In the genomic region with DNA sequence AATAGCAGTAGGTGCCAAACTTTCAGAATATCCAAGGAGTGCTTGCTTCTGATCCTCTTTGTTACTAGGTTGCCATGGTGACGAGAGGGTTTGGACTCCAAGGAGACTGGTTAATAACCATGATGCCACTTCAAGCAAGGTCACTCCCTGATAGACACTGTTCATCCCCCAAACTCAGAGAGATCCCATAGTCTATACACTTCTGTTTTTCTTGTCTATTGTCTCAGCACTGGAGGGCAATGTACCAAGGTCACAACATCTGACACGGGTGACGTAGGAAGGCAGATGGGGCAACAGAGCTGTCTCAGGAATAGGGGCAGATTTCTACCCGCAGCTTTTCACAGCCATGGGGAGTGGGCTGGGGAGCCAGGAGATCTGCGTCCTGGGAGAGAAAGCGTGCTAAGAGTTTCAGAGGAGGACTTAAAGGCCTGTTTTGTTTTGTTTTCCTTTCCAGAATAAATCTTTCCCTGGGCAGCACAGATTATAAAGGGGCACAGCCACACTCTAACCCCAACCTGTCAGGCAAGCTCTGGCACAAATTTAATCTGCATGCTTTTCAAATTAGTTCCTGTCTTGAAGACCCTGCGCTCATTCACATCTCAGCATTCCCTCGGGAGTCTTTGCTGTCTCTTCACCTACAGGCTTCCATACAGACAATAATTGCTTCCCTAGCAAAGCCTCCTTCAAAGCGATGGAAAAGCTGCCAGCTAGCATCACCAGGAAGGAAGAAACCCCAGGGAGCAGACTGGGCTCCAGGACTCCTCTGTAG, we compare ENCODE assay signal across 12 mouse cellular contexts.
A peak's percentile ranks its signal among the peaks of the same experiment; 100 is the strongest.
DNase-seq lines count a peak whose midpoint lies in the region; ATAC-seq and TF ChIP-seq lines count a peak whose summit lies in the region.
"Had no signal": no experiment of that assay in that cellular context is flagged by ENCODE, and none has a peak within 500 bp of the region (broad histone marks: within the 10 kb centered on the region; RNA-seq: fewer than 3 reads in every experiment).

No protein-coding gene starts in this region.

- no peak overlapping the region for H3K9ac ChIP-seq in hindbrain, embryonic 11.5 days (ENCODE audit: low read depth, low read length)
- H3K9ac ChIP-seq in midbrain, embryonic 16.5 days (ENCODE audit: low read depth, low read length): no peak overlapping the region
- H3K9ac ChIP-seq: liver, embryonic 13.5 days had no signal

- peak; percentile 22 for DNase-seq in ZHBTc4 (ENCODE audit: low read depth, low spot score)
- DNase-seq in embryo, embryonic 10.5 days (ENCODE audit: low spot score): peak; percentile 85
- peak; percentile 80 for DNase-seq in hindbrain, embryonic 11.5 days (ENCODE audit: low spot score)
- DNase-seq in gastrocnemius, adult 2 months: no peak
- no peak for DNase-seq in gastrocnemius, postnatal 36 days
- DNase-seq: cerebellum, adult 11 months; kidney, postnatal 14 days; liver, embryonic 13.5 days had no signal

- no peak for TF ChIP-seq CTCF in gastrocnemius, adult 2 months (IDR thresholded peaks at IDR 0.05)

- H3K27me3 ChIP-seq in hindbrain, embryonic 11.5 days (ENCODE audit: control insufficient read depth, insufficient read depth, low read length): peaks cover 2% of the 10 kb centered on the region; the same call in 1 of the 2 replicates
- H3K27me3 ChIP-seq in midbrain, embryonic 16.5 days (ENCODE audit: control insufficient read depth, insufficient read depth, low read depth, low read length): no peaks in the 10 kb centered on the region
- H3K27me3 ChIP-seq: liver, embryonic 13.5 days; Patski had no signal

- peak overlapping the region; percentile 39 for H3K27ac ChIP-seq in hindbrain, embryonic 11.5 days (ENCODE audit: low read depth, low read length)
- H3K27ac ChIP-seq in midbrain, embryonic 16.5 days (ENCODE audit: low read length): peak overlapping the region; percentile 41
- no peak overlapping the region for H3K27ac ChIP-seq in gastrocnemius, adult 2 months
- H3K27ac ChIP-seq: liver, embryonic 13.5 days had no signal

- intact Hi-C loops in gastrocnemius, adult 2 months (cut with DNase I): no loop called here
- intact Hi-C loops in gastrocnemius, postnatal 36 days (cut with DNase I): no loop called here

- H3K4me3 ChIP-seq in hindbrain, embryonic 11.5 days (ENCODE audit: low read depth, low read length): no peak overlapping the region
- H3K4me3 ChIP-seq in midbrain, embryonic 16.5 days (ENCODE audit: low read depth, low read length): no peak overlapping the region
- H3K4me3 ChIP-seq in gastrocnemius, adult 2 months: no peak overlapping the region
- H3K4me3 ChIP-seq: liver, embryonic 13.5 days had no signal

- H3K4me1 ChIP-seq in hindbrain, embryonic 11.5 days (replicated peaks; ENCODE audit: control insufficient read depth, insufficient read depth, low read length): peaks cover 6% of the 10 kb centered on the region
- peaks cover 19% of the 10 kb centered on the region for H3K4me1 ChIP-seq in midbrain, embryonic 16.5 days (ENCODE audit: control insufficient read depth, insufficient read depth, low read length)
- H3K4me1 ChIP-seq: liver, embryonic 13.5 days had no signal

- peak; percentile 92 for ATAC-seq in hindbrain, embryonic 11.5 days (ENCODE audit: low FRiP score)
- peak; percentile 88 for ATAC-seq in midbrain, embryonic 16.5 days
- ATAC-seq in erythroid progenitor cell, adult 5-6 weeks (replicated peaks; ENCODE audit: low FRiP score, poor library complexity, severe bottlenecking): no peak
- no peak for ATAC-seq in megakaryocyte progenitor cell, adult 5-6 weeks (replicated peaks; ENCODE audit: poor library complexity)
- ATAC-seq: Patski had no signal

- H3K9me3 ChIP-seq in hindbrain, embryonic 11.5 days (ENCODE audit: control insufficient read depth, low read length): no peaks in the 10 kb centered on the region
- no peaks in the 10 kb centered on the region for H3K9me3 ChIP-seq in midbrain, embryonic 16.5 days (replicated peaks; ENCODE audit: control insufficient read depth, low read length, poor library complexity, severe bottlenecking)
- H3K9me3 ChIP-seq: liver, embryonic 13.5 days had no signal

- no peak overlapping the region for H3K4me2 ChIP-seq in hindbrain, embryonic 11.5 days (replicated peaks; ENCODE audit: low read depth, low read length)
- no peak overlapping the region for H3K4me2 ChIP-seq in midbrain, embryonic 16.5 days (ENCODE audit: low read length)
- H3K4me2 ChIP-seq: liver, embryonic 13.5 days had no signal

- 20% methylated on average over 9 of the region's 9 CpGs for WGBS in hindbrain, embryonic 11.5 days
- 10% methylated on average over 9 of the region's 9 CpGs for WGBS in midbrain, embryonic 16.5 days

- H3K36me3 ChIP-seq in hindbrain, embryonic 11.5 days (ENCODE audit: control insufficient read depth, insufficient read depth, low read length): no peaks in the 10 kb centered on the region
- no peaks in the 10 kb centered on the region for H3K36me3 ChIP-seq in midbrain, embryonic 16.5 days (ENCODE audit: control insufficient read depth, insufficient read depth, low read length)
- H3K36me3 ChIP-seq: liver, embryonic 13.5 days had no signal

Comparison
In these comparisons a context has a peak if more than half of its experiments do, and no peak if none do; other contexts are left out.
1. DNase-seq: peak in ZHBTc4 (single experiment), embryo, embryonic 10.5 days (single experiment) and hindbrain, embryonic 11.5 days (single experiment); none in gastrocnemius, adult 2 months (single experiment) and gastrocnemius, postnatal 36 days (0 of 2).
2. ATAC-seq: peak in hindbrain, embryonic 11.5 days (single experiment) and midbrain, embryonic 16.5 days (single experiment); none in erythroid progenitor cell, adult 5-6 weeks (single experiment) and megakaryocyte progenitor cell, adult 5-6 weeks (single experiment).